Comparison of ENCODE assay signal across 9 mouse cellular contexts in the genomic region with DNA sequence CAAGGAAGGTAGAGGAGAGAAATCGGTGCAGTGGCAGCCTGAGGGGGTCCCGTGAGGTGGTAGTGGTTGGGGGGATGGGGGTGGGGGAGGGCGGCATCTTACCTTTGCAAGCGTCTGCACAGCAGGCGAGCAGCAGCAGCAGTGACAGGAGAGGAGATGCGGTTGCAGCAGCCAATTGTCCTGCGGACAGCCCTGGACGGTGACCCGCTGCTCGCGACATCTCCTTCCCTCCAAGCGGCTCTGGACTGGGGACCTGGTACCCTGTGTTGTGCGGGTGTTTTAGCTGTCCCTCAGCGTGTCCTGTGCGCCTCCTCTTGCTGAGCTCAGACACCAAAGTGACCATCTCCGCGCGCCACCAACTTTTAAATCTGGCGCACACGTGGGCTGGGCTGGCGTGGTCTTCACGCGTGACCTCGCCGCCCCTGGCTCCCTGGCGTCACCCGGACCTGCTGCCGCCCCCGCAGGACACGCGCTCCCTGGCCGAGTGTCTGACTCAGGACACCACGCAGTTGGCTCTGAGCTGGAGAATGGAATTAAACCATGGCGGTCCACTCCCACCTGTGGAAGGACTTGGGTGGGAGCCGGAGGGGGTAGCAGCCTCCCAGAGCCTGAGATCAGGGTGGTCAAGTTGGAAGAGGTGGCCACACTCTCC. TPM values are rescaled to one million over a fixed set of nuclear protein-coding genes. Genes with fewer than 3 reads are reported as not detected.
DNase-seq lines count a peak whose midpoint lies in the region; ATAC-seq and TF ChIP-seq lines count a peak whose summit lies in the region.
"Had no signal": no experiment of that assay in that cellular context is flagged by ENCODE, and none has a peak within 500 bp of the region (broad histone marks: within the 10 kb centered on the region; RNA-seq: fewer than 3 reads in every experiment).

A gene (minus strand): TSS at position 336 of the 652 bp plus-strand sequence.

- TF ChIP-seq CTCF in lung, postnatal 0 days (IDR thresholded peaks at IDR 0.05): no peak

- no peaks in the 10 kb centered on the region for H3K9me3 ChIP-seq in lung, postnatal 0 days (ENCODE audit: low read length)
- no peaks in the 10 kb centered on the region for H3K9me3 ChIP-seq in limb, embryonic 13.5 days
- H3K9me3 ChIP-seq in stomach, embryonic 16.5 days (replicated peaks; ENCODE audit: control insufficient read depth, low read length): no peaks in the 10 kb centered on the region

- peak; percentile 8 to 21 for DNase-seq in adrenal gland, adult 18-20 months (ENCODE audit: low spot score in 2 of 2)
- no peak for DNase-seq in adrenal gland, postnatal 4 days (ENCODE audit: low spot score in 2 of 2)
- no peak for DNase-seq in lung, postnatal 0 days (ENCODE audit: low spot score)
- DNase-seq in lung, postnatal 4 days: no peak
- DNase-seq in urinary bladder, postnatal 36 days (ENCODE audit: low spot score in 2 of 2): no peak
- no peak for DNase-seq in layer of hippocampus, postnatal 36 days

- H3K9ac ChIP-seq in lung, postnatal 0 days (replicated peaks; ENCODE audit: low read depth): no peak within 1 kb of the TSS
- peak within 1 kb of the TSS; percentile 60 for H3K9ac ChIP-seq in limb, embryonic 13.5 days
- H3K9ac ChIP-seq in stomach, embryonic 16.5 days (ENCODE audit: low read length): peak within 1 kb of the TSS; percentile 38; the same call in 1 of the 2 replicates

- peaks cover 4% of the 10 kb centered on the region; the same call in 1 of the 2 replicates for H3K4me1 ChIP-seq in lung, postnatal 0 days (ENCODE audit: insufficient read depth, low read depth, low read length)
- peaks cover 20% of the 10 kb centered on the region for H3K4me1 ChIP-seq in limb, embryonic 13.5 days
- peaks cover 5% of the 10 kb centered on the region; the same call in 1 of the 2 replicates for H3K4me1 ChIP-seq in stomach, embryonic 16.5 days (ENCODE audit: control insufficient read depth, insufficient read depth, low read length)

- H3K4me2 ChIP-seq in lung, postnatal 0 days (replicated peaks; ENCODE audit: low read depth, low read length): peak within 1 kb of the TSS; percentile 47
- peak within 1 kb of the TSS; percentile 87 for H3K4me2 ChIP-seq in limb, embryonic 13.5 days (replicated peaks)
- peak within 1 kb of the TSS; percentile 58 for H3K4me2 ChIP-seq in stomach, embryonic 16.5 days (ENCODE audit: low read depth, low read length)

- H3K27me3 ChIP-seq in lung, postnatal 0 days (replicated peaks; ENCODE audit: insufficient read depth, low read length): 0 out of 2 replicates have a peak, but pooled peaks cover 6% of the 10 kb centered on the region
- peaks cover 33% of the 10 kb centered on the region for H3K27me3 ChIP-seq in limb, embryonic 13.5 days
- peaks cover 2% of the 10 kb centered on the region; the same call in 1 of the 2 replicates for H3K27me3 ChIP-seq in stomach, embryonic 16.5 days (ENCODE audit: control insufficient read depth, insufficient read depth, low read length)

- ATAC-seq in lung, postnatal 0 days: peak; percentile 23; the same call in 1 of the 2 replicates
- no peak for ATAC-seq in limb, embryonic 13.5 days (ENCODE audit: low FRiP score, low read depth)
- ATAC-seq in stomach, embryonic 16.5 days (ENCODE audit: insufficient read depth, low FRiP score): no peak

- WGBS in lung, postnatal 0 days: 4% methylated on average over 31 of the region's 35 CpGs
- WGBS in limb, embryonic 13.5 days: 4% methylated on average over 35 of the region's 35 CpGs
- 5% methylated on average over 35 of the region's 35 CpGs for WGBS in stomach, embryonic 16.5 days

- no peak within 1 kb of the TSS for H3K27ac ChIP-seq in lung, postnatal 0 days (ENCODE audit: low read length)
- no peak within 1 kb of the TSS for H3K27ac ChIP-seq in limb, embryonic 13.5 days
- H3K27ac ChIP-seq in stomach, embryonic 16.5 days (ENCODE audit: low read length): no peak within 1 kb of the TSS

- TF ChIP-seq EP300 in lung, postnatal 0 days (IDR thresholded peaks at IDR 0.05): no peak

- H3K4me3 ChIP-seq in lung, postnatal 0 days (ENCODE audit: low read depth, low read length): 0 out of 2 replicates have a peak within 1 kb of the TSS, but pooled peaks have one; percentile 8
- peak within 1 kb of the TSS; percentile 44 for H3K4me3 ChIP-seq in limb, embryonic 13.5 days
- peak within 1 kb of the TSS; percentile 36 for H3K4me3 ChIP-seq in stomach, embryonic 16.5 days (replicated peaks; ENCODE audit: low read length)

- no peaks in the 10 kb centered on the region for H3K36me3 ChIP-seq in lung, postnatal 0 days (ENCODE audit: insufficient read depth, low read length)
- no peaks in the 10 kb centered on the region for H3K36me3 ChIP-seq in limb, embryonic 13.5 days
- H3K36me3 ChIP-seq in stomach, embryonic 16.5 days (ENCODE audit: control insufficient read depth, insufficient read depth, low read length): no peaks in the 10 kb centered on the region

RNA-seq across cellular contexts. Expression of the gene that starts here (rescaled TPM):
- not detected for total RNA-seq in adrenal gland, adult 18-20 months (2021)
- not detected for total RNA-seq in adrenal gland, postnatal 4 days (2021)
- 0.29 TPM in 2 replicates for polyA plus RNA-seq in lung, postnatal 0 days (2015; fragmentation: Nextera tagmentation; extraction: Ambion mirVana)
- polyA plus RNA-seq in limb, embryonic 13.5 days (2015; fragmentation: Nextera tagmentation; extraction: Ambion mirVana): 1.4 and 2.1 TPM in 2 replicates
- 0.17 TPM in 1 of 2 replicates, not detected in the other for polyA plus RNA-seq in stomach, embryonic 16.5 days (2015; fragmentation: Nextera tagmentation; extraction: Ambion mirVana)
- not detected for total RNA-seq in layer of hippocampus, postnatal 36 days (2021)
- total RNA-seq: liver, adult 2 months had no signal
- polyA plus RNA-seq: liver, adult 2 months had no signal

Comparison
In these comparisons a context has a peak if more than half of its experiments do, and no peak if none do; other contexts are left out.
1. Peak in DNase-seq in adrenal gland, adult 18-20 months; RNA of the gene not detected or under 1 TPM.
2. Peak in ATAC-seq, H3K4me3 ChIP-seq and H3K4me2 ChIP-seq in lung, postnatal 0 days; RNA of the gene not detected or under 1 TPM.